Mouse (Mus musculus) CH12.LX (cell line): ENCODE data around the gene Creld2.

Experiments used
- USF1 ChIP-seq: IDR thresholded peaks from 2 replicates; pipeline ENCODE4 v1.6.1; 2014; ENCODE audit warnings: low read depth, mild to moderate bottlenecking, inconsistent platforms, low read length, improper control_type of control experiment
- ZMIZ1 ChIP-seq: IDR thresholded peaks from 2 replicates; pipeline ENCODE4 v1.6.1; 2012; ENCODE audit warnings: low read depth, mild to moderate bottlenecking, inconsistent platforms, low read length, improper control_type of control experiment

DNA sequence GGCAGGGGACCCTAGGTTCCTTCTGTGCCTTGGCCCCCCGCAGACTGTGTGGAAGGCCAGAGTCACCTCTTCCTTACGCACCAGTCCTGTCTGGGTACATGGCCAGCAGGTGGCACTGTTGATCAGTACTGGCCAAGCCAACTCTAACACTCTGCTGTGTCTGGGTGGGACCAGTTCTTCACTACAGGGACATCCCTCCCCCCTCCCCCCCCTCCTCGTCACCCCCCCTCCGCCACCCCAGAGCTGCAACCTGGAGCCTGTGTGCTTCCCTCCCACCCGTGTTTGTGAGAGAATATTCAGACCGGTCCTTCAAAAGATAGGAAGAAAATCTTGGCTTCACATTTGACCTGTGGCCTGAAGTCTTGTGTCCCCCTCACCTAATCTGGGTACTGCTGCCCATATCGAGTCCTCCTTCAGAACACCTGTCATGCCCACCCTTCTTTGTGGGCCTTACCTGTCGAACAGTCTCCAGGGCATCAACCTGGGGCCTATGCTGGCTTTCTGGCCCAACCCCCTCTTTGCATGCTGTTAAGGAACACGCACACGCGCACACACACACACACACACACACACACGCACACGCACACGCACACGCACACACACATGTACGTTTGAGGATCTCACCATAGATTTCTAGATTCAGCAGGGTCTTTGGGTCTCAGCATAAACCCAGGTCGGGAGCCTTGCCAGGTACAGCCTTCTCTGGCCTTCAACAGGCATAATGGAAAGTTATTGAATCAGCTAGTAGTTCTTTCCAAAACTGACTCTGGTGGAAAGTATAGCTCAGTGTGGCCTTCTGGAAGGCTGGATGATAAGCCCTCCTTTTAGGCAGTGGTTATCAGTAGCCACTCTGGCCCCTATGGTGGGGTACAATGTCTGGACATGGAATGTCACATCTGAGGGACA lies 9.6 kb downstream of the Creld2 start:
- TF ChIP-seq ZMIZ1 (no peak), USF1 (no peak)
